Mouse (Mus musculus) retina, embryonic 14.5 days (tissue): ENCODE measurements around the gene Carhsp1.

ENCODE experiments used
- DNase-seq: peaks from one replicate; pipeline ENCODE4 v3.0.0-alpha.2; 2015; ENCODE audit warnings: low spot score

Carhsp1 gene

DNA sequence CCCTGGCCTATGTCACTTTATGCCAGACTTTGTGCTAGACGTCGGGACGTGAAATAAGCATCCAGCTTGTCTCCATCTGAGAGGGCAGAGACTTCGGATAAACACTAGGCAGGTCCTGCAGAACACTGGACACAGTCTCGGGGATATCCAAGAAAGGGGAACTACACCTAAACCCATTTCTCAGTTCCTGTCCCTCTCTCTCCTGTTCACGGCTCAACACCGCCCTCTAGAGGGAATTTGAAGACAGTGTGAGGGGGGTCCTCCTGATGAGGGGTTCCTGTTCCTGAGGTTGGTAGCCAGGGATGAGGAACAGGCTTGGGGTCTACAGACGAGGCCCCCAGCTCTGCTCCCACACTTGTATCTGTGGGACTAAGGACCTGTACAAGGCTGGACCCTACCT is 2.2 kb upstream of the Carhsp1 start:
- peak; percentile 86 for DNase-seq

DNA sequence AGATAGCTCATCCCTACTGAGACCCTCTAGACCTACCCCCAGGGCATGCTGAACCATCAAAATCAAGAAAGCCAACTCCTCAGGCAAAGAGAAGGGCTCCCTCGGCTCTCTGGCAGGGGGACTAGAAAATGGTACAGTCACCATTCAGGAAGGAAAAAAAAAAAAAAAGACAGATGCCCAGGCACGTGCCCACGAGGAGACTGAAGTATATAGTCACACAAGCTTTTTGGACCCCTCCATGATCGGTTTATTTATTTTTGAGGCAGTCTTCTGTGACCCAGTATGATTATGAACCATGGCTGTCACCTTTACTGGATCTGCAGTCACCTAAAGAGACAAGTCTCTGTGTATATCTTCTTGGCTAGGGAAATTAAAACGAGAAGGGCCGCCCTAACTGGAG is 1.4 kb upstream of the Carhsp1 start:
- no peak for DNase-seq

DNA sequence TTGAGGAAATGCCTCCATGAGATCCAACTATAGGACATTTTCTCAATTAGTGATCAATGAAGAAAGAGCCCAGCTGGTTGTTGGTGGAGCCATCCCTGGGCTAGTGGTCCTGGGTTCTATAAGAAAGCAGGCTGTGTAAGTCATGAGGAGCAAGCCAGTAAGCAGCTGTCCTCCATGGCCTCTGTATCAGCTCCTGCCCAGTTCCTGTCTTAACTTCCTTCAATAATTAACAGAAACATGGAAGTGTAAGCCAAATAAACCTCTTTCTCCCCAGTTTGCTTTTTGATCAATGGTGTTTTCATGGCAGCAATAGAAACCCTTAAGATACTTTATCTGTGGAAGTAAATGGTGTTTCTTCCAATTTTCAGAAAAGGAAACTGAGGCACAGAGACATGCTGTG is 856 bp upstream of the Carhsp1 start:
- no peak for DNase-seq

DNA sequence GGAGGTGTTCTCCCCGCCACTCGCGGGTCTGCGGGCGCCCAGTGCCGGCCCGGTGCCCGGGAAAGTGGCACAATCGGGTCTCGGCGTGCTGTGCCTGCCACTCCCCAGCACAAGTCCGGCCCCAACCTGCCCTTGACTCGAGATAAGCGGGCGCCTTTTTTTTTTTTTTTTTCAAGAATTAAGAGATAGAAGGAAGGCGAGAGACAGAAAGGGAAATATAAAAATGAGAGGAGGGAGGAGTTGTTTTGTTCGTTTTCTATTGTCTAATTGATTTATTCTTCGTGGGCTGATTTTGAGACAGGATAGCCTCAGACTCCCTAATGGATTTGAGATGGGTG is 364 bp upstream of the Carhsp1 start:
- DNase-seq = no peak

DNA sequence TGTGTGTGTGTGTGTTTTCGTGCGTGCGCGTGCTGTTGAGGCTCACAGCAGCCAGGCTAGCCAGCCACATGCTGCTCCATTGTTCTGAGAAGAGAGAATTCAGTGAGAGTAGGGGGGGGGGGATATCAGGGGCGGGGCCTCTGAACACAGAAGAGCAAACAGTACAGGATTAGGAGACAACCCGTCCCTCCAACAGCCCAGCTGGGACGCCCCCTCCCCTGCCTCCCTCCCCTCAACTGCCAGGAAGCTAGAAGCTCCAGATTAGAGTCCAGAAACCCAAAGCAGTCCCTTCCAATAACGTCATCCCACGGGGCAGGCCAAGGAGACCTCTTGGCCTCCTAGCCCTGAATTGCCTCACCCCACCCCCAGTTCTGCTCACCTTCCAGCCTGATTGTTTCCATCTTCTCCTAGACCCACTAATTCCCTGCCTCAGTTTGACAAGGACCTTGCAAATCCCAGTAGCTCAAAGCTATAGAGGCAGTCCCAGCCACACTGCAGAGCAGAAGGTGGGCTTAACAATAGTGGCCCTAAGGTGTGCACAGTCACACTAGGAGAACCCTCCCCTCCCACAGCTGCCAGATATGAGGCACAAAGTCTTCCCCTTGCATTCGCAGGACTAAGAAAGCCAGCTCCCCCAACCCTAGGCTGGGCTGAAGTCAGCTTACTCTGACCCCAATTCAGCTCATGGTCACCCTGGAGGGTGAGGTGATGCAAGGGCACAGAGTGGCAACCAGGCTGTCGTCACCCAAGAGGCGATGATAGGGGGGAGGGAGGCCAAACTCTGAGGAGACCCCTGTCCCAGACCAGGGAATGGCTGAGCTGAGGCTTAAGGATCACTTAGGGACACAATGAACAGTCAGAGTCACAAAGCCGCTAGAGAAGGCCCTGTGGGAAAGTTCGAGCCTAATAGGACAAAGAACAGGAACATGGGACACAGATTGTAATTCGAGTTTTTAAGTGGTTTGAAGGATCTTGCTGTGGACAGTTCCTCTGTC is 1.6 kb downstream of the Carhsp1 start:
- peak; percentile 79 for DNase-seq

DNA sequence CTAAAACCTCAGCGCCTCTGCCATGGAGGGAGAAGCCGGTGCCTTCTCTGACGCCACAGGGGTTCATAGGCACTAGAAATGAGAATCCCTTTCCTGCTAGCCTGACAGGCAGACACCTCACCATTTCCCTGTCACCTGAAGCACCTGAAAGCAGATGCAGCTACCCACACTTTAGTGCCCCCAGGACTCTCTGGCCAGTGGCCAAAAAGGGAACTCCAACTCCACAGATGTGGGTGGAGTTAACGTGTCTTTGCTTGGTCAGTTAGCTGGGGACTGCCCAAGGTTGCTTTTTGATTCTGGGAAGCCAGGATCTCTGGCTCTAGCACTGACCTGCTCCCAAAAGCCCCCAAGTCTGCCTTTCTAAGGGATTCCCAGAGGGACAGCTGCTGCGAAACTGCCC is 2.5 kb downstream of the Carhsp1 start:
- DNase-seq = no peak

DNA sequence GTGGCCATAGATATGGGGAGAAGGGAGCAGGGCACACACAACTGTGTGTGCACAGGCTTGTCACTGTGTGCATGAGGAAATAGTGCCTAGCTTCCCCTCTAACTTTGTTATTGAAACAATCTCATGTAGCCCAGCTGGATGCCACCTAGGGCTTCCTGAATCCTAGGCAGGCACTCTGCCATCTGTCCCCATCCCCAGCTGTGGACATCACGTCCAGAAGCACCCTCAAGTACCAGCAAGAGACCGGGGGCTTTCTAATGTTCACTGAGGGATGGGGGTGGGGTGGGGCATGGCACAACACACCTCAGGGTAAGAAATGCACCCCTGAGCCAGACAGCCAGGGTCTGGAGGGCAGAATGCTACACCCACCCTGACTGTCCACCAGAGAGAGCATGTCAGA is 3.6 kb downstream of the Carhsp1 start:
- no peak for DNase-seq

DNA sequence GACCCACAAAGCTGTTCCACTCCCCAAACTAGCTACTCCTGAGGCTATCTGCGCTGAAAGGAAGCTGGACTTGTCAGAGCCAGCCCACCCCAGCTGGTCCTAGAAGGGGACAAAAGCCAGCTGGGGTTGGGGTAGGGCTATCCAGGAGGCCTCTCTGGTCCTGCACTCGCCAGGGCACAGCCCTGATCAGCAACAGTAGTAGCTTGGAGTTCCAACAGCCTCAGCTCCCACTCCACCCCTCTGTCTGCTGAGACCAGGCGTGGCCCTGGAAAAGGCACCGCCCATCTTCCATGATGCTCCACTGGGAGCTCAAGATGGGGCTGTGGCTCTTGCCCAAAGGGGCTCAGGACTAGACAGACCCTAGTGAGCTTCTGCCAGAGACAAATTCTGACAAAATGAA is 4.1 kb downstream of the Carhsp1 start:
- no peak for DNase-seq

DNA sequence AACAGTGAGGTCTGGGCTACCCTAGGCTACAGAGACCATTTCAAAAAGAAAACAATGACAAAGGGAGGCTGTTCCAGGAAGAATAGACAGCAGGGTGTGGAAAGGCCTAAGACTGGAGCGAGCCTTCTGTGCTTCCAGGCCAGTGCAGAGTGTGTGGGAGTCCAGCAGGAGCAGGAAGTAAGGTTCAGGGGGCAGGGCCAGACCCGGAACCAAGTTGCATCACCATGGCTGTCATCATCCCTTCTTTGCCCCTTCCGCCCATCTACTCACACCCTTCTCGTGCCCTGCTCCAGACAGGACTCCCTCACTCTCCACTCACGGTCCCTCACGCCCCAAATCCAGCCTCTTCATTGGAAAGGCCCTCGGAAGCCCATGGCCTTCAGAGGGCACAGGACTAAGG is 4.7 kb downstream of the Carhsp1 start:
- no peak for DNase-seq

DNA sequence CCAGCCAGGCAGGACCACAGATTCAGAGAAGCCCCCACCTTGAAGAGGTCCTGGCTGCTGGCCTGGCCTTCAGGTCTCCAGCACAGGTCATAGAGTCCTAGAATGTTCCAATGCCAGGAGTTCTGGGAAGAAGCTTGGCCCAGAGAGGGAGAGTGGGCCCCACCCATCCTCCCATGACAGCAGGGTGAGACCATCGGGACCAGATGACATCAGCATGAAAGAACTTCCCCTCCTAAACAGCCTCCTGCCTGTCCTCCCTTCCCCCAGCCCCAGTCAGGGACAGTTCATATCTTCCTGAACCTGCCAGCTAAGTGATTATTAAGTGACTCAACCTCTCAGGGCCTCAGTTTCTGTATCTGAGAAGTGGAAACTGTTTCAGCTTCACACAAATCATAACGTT is 5.5 kb downstream of the Carhsp1 start:
- no peak for DNase-seq

DNA sequence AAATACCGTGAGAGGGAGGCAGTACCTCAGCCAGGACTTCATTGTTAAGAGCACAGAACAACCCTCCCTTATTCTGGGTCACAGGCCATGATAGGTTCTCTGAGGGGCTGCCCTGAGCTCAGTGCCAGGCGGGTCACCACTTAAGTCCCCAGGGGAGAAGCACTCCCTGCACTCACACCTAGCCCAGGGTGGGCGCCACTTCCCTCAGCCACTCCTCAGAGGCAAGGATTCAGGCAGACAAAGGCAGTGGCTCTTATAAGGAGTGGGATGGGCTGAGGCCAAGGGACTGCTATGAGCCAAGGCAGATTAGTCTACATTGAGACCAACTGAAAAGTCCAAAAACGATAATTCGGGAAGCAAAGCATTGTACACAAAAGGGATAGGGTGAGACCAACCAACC is 6.6 kb downstream of the Carhsp1 start:
- DNase-seq = no peak

DNA sequence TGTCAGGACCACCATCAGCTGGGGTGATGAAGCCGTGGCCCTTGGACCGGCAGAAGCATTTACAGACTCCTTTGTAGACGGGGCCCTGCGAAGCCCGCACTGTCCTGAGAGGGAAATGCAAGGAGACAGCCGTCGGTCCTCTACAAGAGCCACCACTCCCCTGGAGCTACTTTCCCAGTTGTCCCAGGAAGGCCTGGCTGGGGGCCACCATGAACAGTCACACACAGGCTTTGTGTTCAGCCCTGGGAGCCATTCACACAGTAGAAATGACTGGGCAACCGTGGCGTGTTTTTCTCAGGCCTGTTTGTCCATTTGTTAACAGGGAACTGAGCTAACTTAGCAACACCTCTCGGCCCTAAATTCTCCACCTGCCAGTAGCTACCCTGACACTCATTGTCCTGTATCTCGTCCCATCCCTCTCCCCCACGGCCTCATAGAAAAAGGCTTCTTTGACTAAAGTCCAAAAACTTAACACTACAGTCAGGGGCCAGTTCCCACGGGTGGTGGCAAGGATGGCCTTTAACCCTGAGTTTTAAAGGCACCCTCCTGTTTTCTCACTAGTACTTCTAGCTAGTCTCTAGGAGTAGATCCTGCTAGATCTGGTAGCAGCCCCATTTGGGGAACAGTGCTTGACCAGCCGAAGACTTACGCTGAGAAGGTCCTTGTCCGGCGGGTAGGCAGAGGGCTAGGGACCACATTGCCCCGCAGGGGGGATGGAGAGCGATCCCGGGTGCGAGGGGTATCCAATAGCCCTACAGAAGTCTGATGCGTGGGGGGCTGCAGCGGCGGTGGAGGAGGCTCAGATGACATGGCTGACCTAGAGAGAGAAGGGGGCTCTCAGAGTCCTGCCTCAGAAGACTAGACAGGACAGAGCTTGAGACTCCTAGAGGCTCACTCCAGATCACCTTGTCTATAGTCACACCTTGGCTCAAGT is 8.1 kb downstream of the Carhsp1 start:
- DNase-seq = no peak

DNA sequence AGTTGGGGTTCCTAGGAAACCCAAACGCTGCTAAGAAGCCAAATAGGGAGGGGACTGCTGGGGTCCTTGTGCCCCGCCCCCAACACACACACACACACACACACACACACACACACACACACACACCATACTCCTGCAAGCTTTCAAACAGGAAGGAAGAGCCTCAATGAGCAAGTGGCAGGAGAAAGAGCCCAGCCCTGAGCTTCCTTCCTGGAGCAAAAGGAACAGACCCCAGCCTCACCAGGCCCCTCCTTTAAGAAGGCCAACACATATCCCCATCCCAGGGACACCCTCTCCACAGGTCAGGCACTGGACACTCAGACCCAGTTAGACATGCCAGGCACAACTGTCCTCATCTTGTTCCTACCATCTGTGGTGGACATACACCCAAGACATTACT is 8.9 kb downstream of the Carhsp1 start:
- DNase-seq = no peak

DNA sequence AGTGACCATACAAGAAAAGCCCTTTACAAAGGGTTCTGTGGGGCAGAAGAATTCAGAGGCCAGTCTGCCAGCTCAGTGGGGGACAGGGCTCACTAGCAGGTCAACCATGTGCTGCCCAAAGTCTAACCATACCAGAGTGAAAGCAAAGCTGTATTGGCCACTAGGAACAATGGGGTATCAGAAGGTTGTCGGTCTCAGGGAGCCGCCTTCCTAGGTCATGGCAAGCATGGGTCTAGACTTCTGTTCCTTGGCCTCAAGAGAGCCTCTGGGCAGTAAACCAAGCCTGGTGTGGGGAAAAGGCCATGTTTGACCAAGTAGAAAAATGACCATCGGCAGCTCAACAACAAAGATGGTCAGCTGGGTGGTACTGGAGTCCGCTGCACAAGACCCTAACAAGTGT is 13.2 kb downstream of the Carhsp1 start:
- no peak for DNase-seq

DNA sequence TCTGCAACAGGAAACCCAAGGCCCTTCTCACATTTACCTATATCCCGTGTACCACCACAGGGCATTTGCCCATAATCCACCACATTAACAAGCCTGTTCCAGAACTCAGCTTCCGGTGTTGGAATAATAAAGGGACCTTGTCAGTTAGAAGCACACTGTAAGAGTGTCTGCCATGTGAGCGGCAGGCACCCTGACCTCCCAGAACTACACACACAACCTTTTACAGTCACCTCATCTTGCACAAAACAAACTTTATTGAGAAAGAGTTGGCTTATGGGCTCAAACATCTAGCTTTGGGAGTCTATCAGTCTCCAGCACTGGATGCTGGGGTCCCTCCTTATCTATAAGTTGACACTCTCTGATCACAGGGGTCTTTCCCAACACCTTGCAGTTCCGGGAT is 13.6 kb downstream of the Carhsp1 start:
- no peak for DNase-seq

DNA sequence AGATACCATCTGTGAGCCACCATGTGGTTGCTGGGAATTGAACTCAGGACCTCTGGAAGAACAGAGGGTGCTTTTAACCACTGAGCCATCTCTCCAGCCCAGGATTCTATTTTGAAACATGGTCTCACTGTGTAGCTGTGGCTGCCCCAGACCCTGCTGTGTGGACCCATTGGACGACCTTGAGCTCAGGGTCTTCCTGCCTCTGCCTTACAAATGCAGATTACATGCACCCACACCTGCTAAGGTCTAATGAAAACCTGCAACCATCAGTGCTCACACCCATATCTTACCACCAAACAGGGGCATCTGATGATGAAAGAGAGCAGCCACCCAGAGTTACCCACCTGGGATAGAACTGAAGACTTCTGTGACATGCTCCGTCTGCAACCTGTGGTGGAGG is 15.7 kb downstream of the Carhsp1 start:
- DNase-seq = no peak

DNA sequence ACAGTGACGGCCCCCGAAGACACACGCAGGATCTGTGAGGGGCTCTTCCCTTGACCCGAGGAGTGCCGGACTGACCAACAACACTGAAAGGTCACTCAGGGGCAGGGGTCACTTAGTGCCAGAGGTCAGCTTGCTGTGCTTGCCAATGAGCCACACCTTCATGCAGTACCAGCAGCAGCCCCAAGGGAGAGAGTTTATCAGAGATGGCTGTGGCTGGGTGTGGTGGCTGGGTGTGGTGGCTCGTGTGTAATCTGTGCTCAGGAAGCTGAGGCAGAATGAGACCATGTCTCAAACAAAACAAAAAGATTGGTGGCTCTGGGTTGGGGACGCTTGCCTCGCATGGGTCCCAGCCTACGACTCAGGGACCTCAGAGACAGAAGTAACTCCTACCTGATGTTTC is 16.4 kb downstream of the Carhsp1 start:
- DNase-seq = no peak

DNA sequence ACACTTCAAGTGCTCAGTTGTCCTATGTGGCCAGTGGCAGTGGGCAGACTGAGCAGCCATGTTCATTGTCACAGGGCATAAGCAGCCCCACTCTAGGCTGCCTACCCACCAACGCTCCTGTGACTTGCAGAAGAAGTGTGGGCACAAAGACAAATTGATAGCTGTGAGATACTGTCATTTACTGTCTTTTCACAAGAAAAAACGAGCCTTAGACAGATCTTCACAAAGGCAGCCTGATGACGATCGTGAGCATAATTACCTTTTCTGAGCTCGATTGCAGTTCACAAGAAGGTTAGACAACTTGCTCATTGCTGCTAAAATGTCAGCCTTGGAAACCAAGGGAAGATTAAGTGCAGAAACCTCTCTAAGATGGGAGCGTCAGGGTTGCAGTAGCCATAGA is 16.8 kb downstream of the Carhsp1 start:
- no peak for DNase-seq

DNA sequence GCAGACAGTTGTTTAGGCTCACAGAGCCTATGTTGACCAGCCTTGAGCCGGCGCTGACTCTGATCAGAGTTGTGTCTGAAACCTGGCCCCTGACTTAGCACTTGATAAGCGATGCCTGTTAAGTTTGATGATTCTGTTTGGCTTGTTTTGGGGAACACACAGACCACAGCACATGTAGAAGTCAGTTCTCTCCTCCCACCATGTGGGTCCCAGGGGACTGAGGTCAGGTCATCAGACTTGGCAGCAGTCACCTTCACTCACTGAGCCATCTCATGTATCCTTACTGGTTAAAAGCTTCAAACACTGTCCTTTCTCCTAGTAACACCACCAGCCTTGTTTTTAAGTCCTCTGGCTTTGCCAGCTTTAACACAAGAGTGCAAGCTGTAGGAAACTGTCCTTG is 21.9 kb downstream of the Carhsp1 start:
- no peak for DNase-seq

DNA sequence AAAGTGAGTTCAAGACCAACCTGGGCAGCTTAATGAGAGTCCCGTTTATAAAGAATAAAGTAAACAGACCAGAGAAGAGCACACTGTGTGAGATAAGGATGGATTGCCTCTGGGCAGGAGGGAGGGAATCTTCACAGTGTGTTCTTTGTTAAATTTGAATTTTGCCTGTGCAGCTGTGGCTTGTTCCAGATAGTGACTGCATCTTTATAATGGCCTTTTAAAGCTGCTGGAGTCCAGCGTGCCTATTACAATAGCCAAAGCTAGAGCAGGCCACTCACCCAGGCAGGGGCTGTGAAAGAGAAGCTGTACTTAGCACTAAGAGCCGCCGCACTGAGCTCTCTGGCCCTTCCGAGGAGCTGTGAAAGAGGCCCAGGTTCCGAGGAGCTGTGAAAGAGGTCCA is 26.4 kb downstream of the Carhsp1 start:
- no peak for DNase-seq

DNA sequence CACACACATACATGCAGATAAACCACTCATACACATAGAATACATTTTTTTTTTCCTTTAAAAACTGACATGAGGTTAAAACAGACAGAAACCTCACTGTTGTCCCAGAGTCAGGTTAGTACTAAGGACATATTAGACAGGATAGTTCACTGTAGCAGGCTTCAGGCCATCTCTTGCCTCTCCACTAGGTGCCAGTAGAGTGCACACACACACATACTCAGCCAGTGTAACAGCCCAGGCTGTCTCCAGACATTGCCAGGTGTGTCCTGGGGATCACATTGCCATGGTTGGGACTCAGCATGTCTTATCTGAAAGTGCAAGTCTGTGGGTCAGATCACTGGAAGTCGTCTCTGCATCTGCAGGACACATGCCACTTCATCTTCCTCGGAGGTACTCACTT is 28.1 kb downstream of the Carhsp1 start:
- DNase-seq = peak; percentile 66

DNA sequence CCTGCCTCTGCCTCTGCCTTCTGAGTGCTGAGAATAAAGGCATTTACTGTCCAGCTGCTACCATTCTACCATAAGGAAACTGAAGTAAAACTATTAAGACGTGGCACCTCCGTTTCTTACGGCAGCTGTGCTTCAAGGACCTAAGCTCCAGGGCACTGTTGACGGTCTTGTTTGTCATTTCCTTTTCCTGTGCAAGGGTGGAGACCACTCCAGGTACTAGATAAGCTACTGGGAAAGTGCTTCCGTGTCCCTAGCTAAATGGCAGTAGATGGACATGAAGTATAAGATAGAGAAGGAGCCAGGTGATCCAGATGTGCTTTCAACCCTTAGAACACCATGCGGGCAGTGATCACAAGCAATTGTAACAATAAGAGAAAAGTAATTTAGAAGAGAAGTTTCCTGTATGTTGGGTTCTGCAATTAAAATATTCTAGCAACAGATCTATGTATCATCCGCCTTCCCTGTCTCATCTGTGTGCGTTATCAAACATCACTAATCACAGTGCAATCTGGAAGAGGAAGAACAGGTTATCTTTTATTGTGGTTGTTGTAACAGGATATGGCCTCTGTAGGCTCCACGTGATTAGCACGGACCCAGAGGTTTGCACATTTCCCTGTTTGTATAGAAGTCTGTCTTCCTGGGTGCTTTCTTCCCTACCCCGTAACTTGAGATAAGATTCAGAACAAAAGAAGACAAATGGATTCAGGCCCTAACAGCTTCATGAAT is 32.3 kb downstream of the Carhsp1 start:
- no peak for DNase-seq
